Mouse (Mus musculus) heart, embryonic 16.5 days (tissue): ENCODE measurements around the gene B4galt2. TPM values are rescaled to one million over a fixed set of nuclear protein-coding genes. Genes with fewer than 3 reads are reported as not detected.
A peak's percentile ranks its signal among the peaks of the same experiment; 100 is the strongest.

Experiments
- ATAC-seq: fragments of 200-750 bp; cut with Nextera tagmentation; replicated peaks from 2 replicates; pipeline ENCODE4 v1.8.0; 2017; ENCODE audit warnings: moderate number of reproducible peaks; ENCODE audit not compliant: insufficient read depth, low FRiP score; ENCODE audit errors: extremely low read depth
- H3K27ac ChIP-seq: fragments of 300-500 bp; sonication (generic); 2 replicates; pipeline ENCODE4 v1.5.1; 2014; ENCODE audit warnings: mild to moderate bottlenecking, low read length, control low read depth, moderate library complexity
- H3K27me3 ChIP-seq: fragments of 300-500 bp; sonication (generic); 2 replicates; pipeline ENCODE4 v1.6.1; 2014; ENCODE audit warnings: low read length, mixed read lengths; ENCODE audit not compliant: control insufficient read depth, insufficient read depth
- H3K36me3 ChIP-seq: fragments of 300-500 bp; sonication (generic); 2 replicates; pipeline ENCODE4 v1.6.1; 2014; ENCODE audit not compliant: control insufficient read depth, insufficient read depth
- H3K4me1 ChIP-seq: fragments of 300-500 bp; sonication (generic); 2 replicates; pipeline ENCODE4 v1.6.1; 2014; ENCODE audit warnings: low read length, mixed read lengths; ENCODE audit not compliant: control insufficient read depth, insufficient read depth
- H3K4me2 ChIP-seq: fragments of 300-500 bp; sonication (generic); 2 replicates; pipeline ENCODE4 v1.6.1; 2014; ENCODE audit warnings: low read depth, mild to moderate bottlenecking, control low read depth, low read length
- H3K4me3 ChIP-seq: fragments of 300-500 bp; sonication (generic); 2 replicates; pipeline ENCODE4 v1.5.1; 2014; ENCODE audit warnings: mild to moderate bottlenecking, control low read depth, low read length
- H3K9ac ChIP-seq: fragments of 300-500 bp; sonication (generic); 2 replicates; pipeline ENCODE4 v1.6.1; 2014; ENCODE audit warnings: low read length, control low read depth
- H3K9me3 ChIP-seq: fragments of 300-500 bp; sonication (generic); replicated peaks from 2 replicates; pipeline ENCODE4 v1.6.1; 2016; ENCODE audit warnings: low read length; ENCODE audit not compliant: control insufficient read depth
- WGBS: fragments of 180-500 bp; shearing (Covaris S2); extraction: QIAGEN DNeasy Blood & Tissue Kit; methylation state at CpG from one replicate; pipeline ENCODE4 v1.1.7; 2014; 5-methylcytosine and 5-hydroxymethylcytosine counted together
- polyA plus RNA-seq: library from polyadenylated mRNA; unstranded; fragments of >200 nt; fragmentation: Nextera tagmentation; extraction: Ambion mirVana; gene quantifications from 2 replicates; pipeline ENCODE4 v1.2.1, GENCODE M21; 2015

B4galt2 gene
- polyA plus RNA-seq, 1 experiment from 2014 or later = 8.6 TPM

- H3K4me2 ChIP-seq = peak overlapping the region; percentile 86
- no peaks in the 10 kb centered on the region for H3K27me3 ChIP-seq
- H3K4me3 ChIP-seq = peak overlapping the region; percentile 89
- peak overlapping the region; percentile 90 for H3K9ac ChIP-seq
- H3K9me3 ChIP-seq = no peaks in the 10 kb centered on the region
- peak overlapping the region; percentile 33; the same call in 1 of the 2 replicates for H3K27ac ChIP-seq
- ATAC-seq = no peak
- 1% methylated on average over 24 of the region's 24 CpGs for WGBS
- H3K4me1 ChIP-seq = peaks cover 21% of the 10 kb centered on the region
- peaks cover 19% of the 10 kb centered on the region for H3K36me3 ChIP-seq
Measured at GRCm38 (mm10) chr4:117886644-117887043, 3.4 kb upstream of the B4galt2 start.

GRCm38 (mm10) chr4:117885994-117886393 is 2.7 kb upstream of the B4galt2 start:
- peak overlapping the region; percentile 90; the same call in 1 of the 2 replicates for H3K9ac ChIP-seq
- no peaks in the 10 kb centered on the region for H3K9me3 ChIP-seq
- H3K4me2 ChIP-seq = peak overlapping the region; percentile 86
- H3K27me3 ChIP-seq = no peaks in the 10 kb centered on the region
- H3K27ac ChIP-seq = no peak overlapping the region
- 80% methylated on average over 9 of the region's 9 CpGs for WGBS
- H3K4me3 ChIP-seq = peak overlapping the region; percentile 89
- peaks cover 17% of the 10 kb centered on the region for H3K4me1 ChIP-seq
- ATAC-seq = no peak
- peaks cover 19% of the 10 kb centered on the region for H3K36me3 ChIP-seq

- Histone ChIP-seq H3K27ac (no peak overlapping the region), H3K4me3 (no peak overlapping the region), H3K4me2 (no peak overlapping the region), H3K36me3 (peaks cover 19% of the 10 kb centered on the region), H3K27me3 (no peaks in the 10 kb centered on the region), H3K4me1 (peaks cover 16% of the 10 kb centered on the region), H3K9me3 (no peaks in the 10 kb centered on the region), H3K9ac (no peak overlapping the region)
- WGBS = 93% methylated on average over 10 of the region's 10 CpGs
- no peak for ATAC-seq
Measured at GRCm38 (mm10) chr4:117885093-117885492, 1.8 kb upstream of the B4galt2 start.

GRCm38 (mm10) chr4:117884146-117884545 is 859 bp upstream of the B4galt2 start:
- Histone ChIP-seq H3K4me1 (peaks cover 16% of the 10 kb centered on the region), H3K4me2 (no peak overlapping the region), H3K27me3 (no peaks in the 10 kb centered on the region), H3K36me3 (peaks cover 15% of the 10 kb centered on the region), H3K4me3 (no peak overlapping the region), H3K27ac (no peak overlapping the region), H3K9ac (no peak overlapping the region), H3K9me3 (no peaks in the 10 kb centered on the region)
- no peak for ATAC-seq
- WGBS = 88% methylated on average over 1 of the region's 1 CpGs

GRCm38 (mm10) chr4:117878703-117879102 is 4.6 kb downstream of the B4galt2 start:
- no peak overlapping the region for H3K4me3 ChIP-seq
- no peak overlapping the region for H3K4me2 ChIP-seq
- no peak for ATAC-seq
- no peaks in the 10 kb centered on the region for H3K27me3 ChIP-seq
- H3K4me1 ChIP-seq = peaks cover 10% of the 10 kb centered on the region
- H3K36me3 ChIP-seq = peaks cover 4% of the 10 kb centered on the region; the same call in 1 of the 2 replicates
- WGBS = 58% methylated on average over 5 of the region's 5 CpGs
- no peaks in the 10 kb centered on the region for H3K9me3 ChIP-seq
- H3K9ac ChIP-seq = no peak overlapping the region
- H3K27ac ChIP-seq = no peak overlapping the region

- H3K27me3 ChIP-seq = no peaks in the 10 kb centered on the region
- no peak overlapping the region for H3K4me3 ChIP-seq
- WGBS = 43% methylated on average over 10 of the region's 10 CpGs
- H3K9me3 ChIP-seq = no peaks in the 10 kb centered on the region
- H3K36me3 ChIP-seq = peaks cover 4% of the 10 kb centered on the region; the same call in 1 of the 2 replicates
- H3K27ac ChIP-seq = no peak overlapping the region
- no peak overlapping the region for H3K9ac ChIP-seq
- peaks cover 8% of the 10 kb centered on the region for H3K4me1 ChIP-seq
- ATAC-seq = no peak
- H3K4me2 ChIP-seq = no peak overlapping the region
Measured at GRCm38 (mm10) chr4:117878301-117878700, 5.0 kb downstream of the B4galt2 start.

- no peak overlapping the region for H3K4me3 ChIP-seq
- no peak overlapping the region for H3K4me2 ChIP-seq
- peaks cover 6% of the 10 kb centered on the region for H3K27me3 ChIP-seq
- WGBS = 92% methylated on average over 9 of the region's 9 CpGs
- ATAC-seq = no peak
- no peaks in the 10 kb centered on the region for H3K9me3 ChIP-seq
- peaks cover 6% of the 10 kb centered on the region; the same call in 1 of the 2 replicates for H3K4me1 ChIP-seq
- no peak overlapping the region for H3K27ac ChIP-seq
- peaks cover 4% of the 10 kb centered on the region; the same call in 1 of the 2 replicates for H3K36me3 ChIP-seq
- H3K9ac ChIP-seq = no peak overlapping the region
Measured at GRCm38 (mm10) chr4:117873615-117874014, 9.7 kb downstream of the B4galt2 start.

GRCm38 (mm10) chr4:117872471-117872886 is 10.8 kb downstream of the B4galt2 start, which contains the start of gene Ccdc24:
TSS of gene Ccdc24 (minus strand) at chr4:117872557.
- no peak; the same call in 1 of the 2 replicates for ATAC-seq
- no peaks in the 10 kb centered on the region for H3K9me3 ChIP-seq
- H3K9ac ChIP-seq = peak within 1 kb of the TSS; percentile 58
- peaks cover 9% of the 10 kb centered on the region for H3K27me3 ChIP-seq
- WGBS = 14% methylated on average over 14 of the region's 14 CpGs
- peaks cover 4% of the 10 kb centered on the region; the same call in 1 of the 2 replicates for H3K36me3 ChIP-seq
- H3K4me3 ChIP-seq = peak within 1 kb of the TSS; percentile 31
- H3K4me1 ChIP-seq = peaks cover 5% of the 10 kb centered on the region
- H3K4me2 ChIP-seq = peak within 1 kb of the TSS; percentile 68
- no peak within 1 kb of the TSS for H3K27ac ChIP-seq

- no peaks in the 10 kb centered on the region for H3K9me3 ChIP-seq
- 50% methylated on average over 7 of the region's 7 CpGs for WGBS
- H3K9ac ChIP-seq = no peak overlapping the region
- no peak overlapping the region for H3K27ac ChIP-seq
- H3K4me1 ChIP-seq = peaks cover 5% of the 10 kb centered on the region
- peaks cover 4% of the 10 kb centered on the region; the same call in 1 of the 2 replicates for H3K36me3 ChIP-seq
- no peak for ATAC-seq
- H3K4me2 ChIP-seq = no peak overlapping the region
- peaks cover 13% of the 10 kb centered on the region for H3K27me3 ChIP-seq
- no peak overlapping the region for H3K4me3 ChIP-seq
Measured at GRCm38 (mm10) chr4:117871787-117872186, 11.5 kb downstream of the B4galt2 start.
